Mouse (Mus musculus) liver, embryonic 13.5 days (tissue): Measurements from ENCODE around the gene Ctbs. TPM values are rescaled to one million over a fixed set of nuclear protein-coding genes. Genes with fewer than 3 reads are reported as not detected.
A peak's percentile ranks its signal among the peaks of the same experiment; 100 is the strongest.

Experiments used
- ATAC-seq: fragments of 200-750 bp; cut with Nextera tagmentation; 2 replicates; pipeline ENCODE4 v1.8.0; 2017; ENCODE audit warnings: low read depth, mild to moderate bottlenecking, moderate number of reproducible peaks, moderate library complexity
- DNase-seq: peaks from one replicate; pipeline ENCODE4 v3.0.0; 2022
- H3K27ac ChIP-seq: fragments of 300-500 bp; sonication (generic); 2 replicates; pipeline ENCODE4 v1.5.1; 2015; ENCODE audit warnings: moderate library complexity, mild to moderate bottlenecking, inconsistent platforms
- H3K27me3 ChIP-seq: fragments of 300-500 bp; sonication (generic); 2 replicates; pipeline ENCODE4 v1.6.1; 2015; ENCODE audit warnings: mild to moderate bottlenecking, inconsistent platforms
- H3K36me3 ChIP-seq: fragments of 300-500 bp; sonication (generic); 2 replicates; pipeline ENCODE4 v1.6.1; 2015; ENCODE audit warnings: mild to moderate bottlenecking, inconsistent platforms
- H3K4me1 ChIP-seq: fragments of 300-500 bp; sonication (generic); replicated peaks from 2 replicates; pipeline ENCODE4 v1.6.1; 2015; ENCODE audit warnings: inconsistent platforms
- H3K4me2 ChIP-seq: fragments of 300-500 bp; sonication (generic); 2 replicates; pipeline ENCODE4 v1.6.1; 2015; ENCODE audit warnings: inconsistent platforms, mild to moderate bottlenecking, moderate library complexity
- H3K4me3 ChIP-seq: fragments of 300-500 bp; sonication (generic); replicated peaks from 2 replicates; pipeline ENCODE4 v1.5.1; 2015; ENCODE audit warnings: mild to moderate bottlenecking, inconsistent platforms
- H3K9ac ChIP-seq: fragments of 300-500 bp; sonication (generic); 2 replicates; pipeline ENCODE4 v1.6.1; 2015; ENCODE audit warnings: mild to moderate bottlenecking, inconsistent platforms
- H3K9me3 ChIP-seq: fragments of 300-500 bp; sonication (generic); replicated peaks from 2 replicates; pipeline ENCODE4 v1.6.1; 2016; ENCODE audit warnings: inconsistent platforms
- WGBS: fragments of 180-500 bp; shearing (Covaris S2); methylation state at CpG from one replicate; pipeline ENCODE4 v1.1.7; 2015; ENCODE audit not compliant: insufficient replicate concordance; 5-methylcytosine and 5-hydroxymethylcytosine counted together
- polyA plus RNA-seq: library from polyadenylated mRNA; unstranded; fragments of >200 nt; fragmentation: Nextera tagmentation; extraction: Ambion mirVana; gene quantifications from 2 replicates; pipeline ENCODE4 v1.2.1, GENCODE M21; 2015

Ctbs gene
- polyA plus RNA-seq, 1 experiment from 2014 or later = 4.8 TPM

GRCm38 (mm10) chr3:146433681-146434350 lies 15.8 kb upstream of the Ctbs start:
- Histone ChIP-seq H3K36me3 (peaks cover 100% of the 10 kb centered on the region), H3K27me3 (no peaks in the 10 kb centered on the region), H3K9me3 (no peaks in the 10 kb centered on the region), H3K4me3 (no peak overlapping the region), H3K4me2 (no peak overlapping the region), H3K4me1 (peaks cover 16% of the 10 kb centered on the region), H3K27ac (no peak overlapping the region), H3K9ac (no peak overlapping the region)
- ATAC-seq (peak; percentile 12; the same call in 1 of the 2 replicates), DNase-seq (no peak)
- WGBS = 88% methylated on average over 14 of the region's 14 CpGs

- H3K27ac ChIP-seq = no peak overlapping the region
- DNase-seq = no peak
- H3K36me3 ChIP-seq = peaks cover 99% of the 10 kb centered on the region
- no peak overlapping the region for H3K4me3 ChIP-seq
- peaks cover 16% of the 10 kb centered on the region for H3K4me1 ChIP-seq
- no peaks in the 10 kb centered on the region for H3K9me3 ChIP-seq
- no peak overlapping the region for H3K4me2 ChIP-seq
- no peak overlapping the region for H3K9ac ChIP-seq
- ATAC-seq = no peak
- no peaks in the 10 kb centered on the region for H3K27me3 ChIP-seq
- WGBS = 91% methylated on average over 8 of the region's 8 CpGs
Observed at GRCm38 (mm10) chr3:146434686-146435085, 14.9 kb upstream of the Ctbs start.

GRCm38 (mm10) chr3:146435533-146435932 lies 14.1 kb upstream of the Ctbs start:
- Histone ChIP-seq H3K27ac (no peak overlapping the region), H3K4me2 (no peak overlapping the region), H3K9ac (no peak overlapping the region), H3K4me3 (no peak overlapping the region), H3K9me3 (no peaks in the 10 kb centered on the region), H3K4me1 (peaks cover 16% of the 10 kb centered on the region), H3K36me3 (peaks cover 99% of the 10 kb centered on the region), H3K27me3 (no peaks in the 10 kb centered on the region)
- DNase-seq = no peak
- WGBS = 88% methylated on average over 11 of the region's 11 CpGs
- no peak for ATAC-seq

- ATAC-seq = no peak
- Histone ChIP-seq H3K27ac (no peak overlapping the region), H3K27me3 (no peaks in the 10 kb centered on the region), H3K4me1 (peaks cover 12% of the 10 kb centered on the region), H3K36me3 (peaks cover 97% of the 10 kb centered on the region), H3K9me3 (no peaks in the 10 kb centered on the region), H3K9ac (no peak overlapping the region), H3K4me2 (no peak overlapping the region), H3K4me3 (no peak overlapping the region)
- DNase-seq = no peak
- 93% methylated on average over 8 of the region's 8 CpGs for WGBS
Observed at GRCm38 (mm10) chr3:146436114-146436513, 13.5 kb upstream of the Ctbs start.

GRCm38 (mm10) chr3:146440011-146440410 lies 9.6 kb upstream of the Ctbs start:
- no peak overlapping the region for H3K9ac ChIP-seq
- no peaks in the 10 kb centered on the region for H3K9me3 ChIP-seq
- DNase-seq (no peak), ATAC-seq (no peak)
- no peaks in the 10 kb centered on the region for H3K4me1 ChIP-seq
- H3K27me3 ChIP-seq = no peaks in the 10 kb centered on the region
- no peak overlapping the region for H3K4me2 ChIP-seq
- H3K27ac ChIP-seq = no peak overlapping the region
- H3K36me3 ChIP-seq = peaks cover 93% of the 10 kb centered on the region
- WGBS = 90% methylated on average over 12 of the region's 12 CpGs
- no peak overlapping the region for H3K4me3 ChIP-seq

GRCm38 (mm10) chr3:146440422-146440821 lies 9.2 kb upstream of the Ctbs start:
- DNase-seq = no peak
- WGBS = 89% methylated on average over 7 of the region's 7 CpGs

GRCm38 (mm10) chr3:146442484-146442883 lies 7.1 kb upstream of the Ctbs start:
- no peaks in the 10 kb centered on the region for H3K4me1 ChIP-seq
- H3K4me2 ChIP-seq = no peak overlapping the region
- DNase-seq (no peak), ATAC-seq (no peak)
- 0 out of 2 replicates have a peak, but pooled peaks cover 5% of the 10 kb centered on the region for H3K9me3 ChIP-seq
- 91% methylated on average over 7 of the region's 7 CpGs for WGBS
- peaks cover 81% of the 10 kb centered on the region for H3K36me3 ChIP-seq
- no peak overlapping the region for H3K27ac ChIP-seq
- no peak overlapping the region for H3K4me3 ChIP-seq
- no peak overlapping the region for H3K9ac ChIP-seq
- H3K27me3 ChIP-seq = no peaks in the 10 kb centered on the region

More at GRCm38 (mm10) chr3:146440422-146440821, 9.2 kb upstream of the Ctbs start:
- Histone ChIP-seq H3K4me3 (no peak overlapping the region), H3K36me3 (peaks cover 93% of the 10 kb centered on the region), H3K9ac (no peak overlapping the region), H3K9me3 (no peaks in the 10 kb centered on the region), H3K4me2 (no peak overlapping the region), H3K27ac (no peak overlapping the region), H3K4me1 (no peaks in the 10 kb centered on the region), H3K27me3 (no peaks in the 10 kb centered on the region)
- no peak for ATAC-seq

GRCm38 (mm10) chr3:146442936-146443335 lies 6.7 kb upstream of the Ctbs start:
- 89% methylated on average over 8 of the region's 8 CpGs for WGBS

GRCm38 (mm10) chr3:146443380-146443779 lies 6.2 kb upstream of the Ctbs start:
- DNase-seq (no peak), ATAC-seq (peak; percentile 15; the same call in 1 of the 2 replicates)
- Histone ChIP-seq H3K4me1 (peaks cover 6% of the 10 kb centered on the region), H3K36me3 (peaks cover 72% of the 10 kb centered on the region), H3K4me2 (no peak overlapping the region), H3K9me3 (0 out of 2 replicates have a peak, but pooled peaks cover 5% of the 10 kb centered on the region), H3K4me3 (no peak overlapping the region), H3K9ac (no peak overlapping the region), H3K27me3 (no peaks in the 10 kb centered on the region), H3K27ac (no peak overlapping the region)
- WGBS = 88% methylated on average over 7 of the region's 7 CpGs

More at GRCm38 (mm10) chr3:146442936-146443335, 6.7 kb upstream of the Ctbs start:
- H3K9me3 ChIP-seq = 0 out of 2 replicates have a peak, but pooled peaks cover 5% of the 10 kb centered on the region
- ATAC-seq = no peak
- no peak overlapping the region for H3K9ac ChIP-seq
- H3K27me3 ChIP-seq = no peaks in the 10 kb centered on the region
- no peak overlapping the region for H3K27ac ChIP-seq
- peaks cover 77% of the 10 kb centered on the region for H3K36me3 ChIP-seq
- no peak for DNase-seq
- no peak overlapping the region for H3K4me3 ChIP-seq
- peaks cover 2% of the 10 kb centered on the region for H3K4me1 ChIP-seq
- no peak overlapping the region for H3K4me2 ChIP-seq

- no peak overlapping the region for H3K4me3 ChIP-seq
- no peak for DNase-seq
- no peak overlapping the region for H3K4me2 ChIP-seq
- H3K36me3 ChIP-seq = peaks cover 59% of the 10 kb centered on the region
- WGBS = 81% methylated on average over 7 of the region's 7 CpGs
- H3K27me3 ChIP-seq = no peaks in the 10 kb centered on the region
- H3K9ac ChIP-seq = no peak overlapping the region
- H3K4me1 ChIP-seq = peaks cover 12% of the 10 kb centered on the region
- no peak for ATAC-seq
- H3K9me3 ChIP-seq = 0 out of 2 replicates have a peak, but pooled peaks cover 5% of the 10 kb centered on the region
- H3K27ac ChIP-seq = no peak overlapping the region
Observed at GRCm38 (mm10) chr3:146444880-146445279, 4.7 kb upstream of the Ctbs start.

GRCm38 (mm10) chr3:146447156-146447555 lies 2.4 kb upstream of the Ctbs start:
- Histone ChIP-seq H3K36me3 (peaks cover 37% of the 10 kb centered on the region), H3K9me3 (0 out of 2 replicates have a peak, but pooled peaks cover 5% of the 10 kb centered on the region), H3K4me1 (peaks cover 33% of the 10 kb centered on the region), H3K9ac (no peak overlapping the region), H3K27me3 (no peaks in the 10 kb centered on the region), H3K4me2 (no peak overlapping the region), H3K4me3 (no peak overlapping the region), H3K27ac (no peak overlapping the region)
- WGBS = 91% methylated on average over 5 of the region's 5 CpGs
- no peak for ATAC-seq
- DNase-seq = no peak

GRCm38 (mm10) chr3:146447598-146447997 lies 2.0 kb upstream of the Ctbs start:
- no peak overlapping the region for H3K27ac ChIP-seq
- H3K4me2 ChIP-seq = no peak overlapping the region
- peaks cover 33% of the 10 kb centered on the region for H3K36me3 ChIP-seq
- no peaks in the 10 kb centered on the region for H3K27me3 ChIP-seq
- 0 out of 2 replicates have a peak, but pooled peaks cover 5% of the 10 kb centered on the region for H3K9me3 ChIP-seq
- WGBS = 80% methylated on average over 3 of the region's 3 CpGs
- no peak overlapping the region for H3K9ac ChIP-seq
- H3K4me3 ChIP-seq = no peak overlapping the region
- no peak for DNase-seq
- ATAC-seq = no peak
- H3K4me1 ChIP-seq = peaks cover 34% of the 10 kb centered on the region
